Mouse (Mus musculus) macrophage (primary cell): Measurements from ENCODE around the gene Mael. TPM values are rescaled to one million over a fixed set of nuclear protein-coding genes. Genes with fewer than 3 reads are reported as not detected.

Experiments used
- H3K27ac ChIP-seq: fragments of 350-480 bp; formaldehyde crosslinking; 2 replicates; pipeline ENCODE4 v1.9.0; 2021
- H3K36me3 ChIP-seq: fragments of 350-480 bp; formaldehyde crosslinking; 2 replicates; pipeline ENCODE4 v1.9.0; 2021; ENCODE audit errors: inconsistent target
- H3K4me3 ChIP-seq: fragments of 350-480 bp; formaldehyde crosslinking; 2 replicates; pipeline ENCODE4 v1.9.0; 2021; ENCODE audit errors: inconsistent target
- H3K79me2 ChIP-seq: fragments of 350-480 bp; formaldehyde crosslinking; 2 replicates; pipeline ENCODE4 v1.9.0; 2021; ENCODE audit errors: inconsistent target
- WGBS: methylation state at CpG from one replicate; pipeline ENCODE4 v1.1.7; 2026; ENCODE audit warnings: inconsistent platforms; ENCODE audit not compliant: missing documents; 5-methylcytosine and 5-hydroxymethylcytosine counted together
- polyA plus RNA-seq: library from polyadenylated mRNA; stranded (reverse); fragments of 250-400 nt; gene quantifications from 3 replicates; pipeline ENCODE4 v1.2.4, GENCODE M21; 2018; ENCODE audit warnings: inconsistent platforms

Gene Mael
- polyA plus RNA-seq, 1 experiment from 2014 or later, result not detected

GRCm38 (mm10) chr1:166153351-166154120 is 85.0 kb downstream of the Mael start:
- Histone ChIP-seq H3K36me3 (no peaks in the 10 kb centered on the region), H3K79me2 (no peaks in the 10 kb centered on the region), H3K27ac (no peak overlapping the region), H3K4me3 (no peak overlapping the region)
- 13% methylated on average over 18 of the region's 18 CpGs for WGBS

- Histone ChIP-seq H3K36me3 (no peaks in the 10 kb centered on the region), H3K4me3 (no peak overlapping the region), H3K79me2 (no peaks in the 10 kb centered on the region), H3K27ac (no peak overlapping the region)
- WGBS, result 94% methylated on average over 10 of the region's 10 CpGs
Observed at GRCm38 (mm10) chr1:166152034-166152433, 86.5 kb downstream of the Mael start.

GRCm38 (mm10) chr1:166151341-166151740 is 87.2 kb downstream of the Mael start:
- H3K27ac ChIP-seq, result no peak overlapping the region
- no peaks in the 10 kb centered on the region for H3K36me3 ChIP-seq
- H3K4me3 ChIP-seq, result no peak overlapping the region
- H3K79me2 ChIP-seq, result no peaks in the 10 kb centered on the region
- 78% methylated on average over 11 of the region's 11 CpGs for WGBS

Other genes starting within 250 kb of the Mael start
- 3.7 to 6.4 TPM (median 4.9 TPM) in 3 replicates for gene Pou2f1, start 236.1 kb downstream of the Mael start, polyA plus RNA-seq
- 0.03 to 0.05 TPM in 2 of 3 replicates, not detected in the other for gene Dusp27, start 110.8 kb downstream of the Mael start, polyA plus RNA-seq
- not detected in 3 replicates for gene Gpa33, start 108.5 kb downstream of the Mael start, polyA plus RNA-seq
- gene Ildr2, start 15.4 kb upstream of the Mael start, polyA plus RNA-seq, result not detected in 3 replicates
- 10.3 to 22.0 TPM (median 18.7 TPM) in 3 replicates for gene Tada1, start 140.3 kb upstream of the Mael start, polyA plus RNA-seq
- gene Pogk, start 171.1 kb upstream of the Mael start, polyA plus RNA-seq, result 8.7 to 14.4 TPM (median 9.8 TPM) in 3 replicates